ENCODE assay signal across 8 mouse cellular contexts in genomic region chr8:111743792-111744696, GRCm38 (mm10). TPM values are rescaled to one million over a fixed set of nuclear protein-coding genes. Genes with fewer than 3 reads are reported as not detected.
A peak's percentile ranks its signal among the peaks of the same experiment; 100 is the strongest.
DNase-seq lines count a peak whose midpoint lies in the region; ATAC-seq and TF ChIP-seq lines count a peak whose summit lies in the region.

Bcar1 (minus strand) TSS chr8:111743809.

- DNase-seq in CH12.LX (ENCODE audit: extremely low read depth), result no peak
- DNase-seq in adrenal gland, postnatal 4 days (ENCODE audit: low spot score in 2 of 2), result peak; percentile 72 to 82
- peak; percentile 90 for DNase-seq in forebrain, embryonic 10.5 days (ENCODE audit: extremely low spot score, low spot score)
- peak; percentile 85 to 91 for DNase-seq in kidney, postnatal 25 days
- DNase-seq in liver, postnatal 0 days, result peak; percentile 83
- peak; percentile 86 for DNase-seq in ovary, postnatal 14 days (ENCODE audit: low spot score)
- DNase-seq in B cell, adult 2 months, result no peak

- in situ Hi-C loops in CH12.LX (cut with MboI; ENCODE audit: low pct_ligation_motif_present, low pct_unique_long_range_greater_than_20kb, low sequenced_read_pairs), result no loop called here

- H3K36me3 ChIP-seq in CH12.LX (replicated peaks in 1 of 2; ENCODE audit: control insufficient read depth in 1 of 2, insufficient read depth in 1 of 2, low read length in 1 of 2), result no peaks in the 10 kb centered on the region
- H3K36me3 ChIP-seq in forebrain, embryonic 10.5 days (replicated peaks), result peaks cover 10% of the 10 kb centered on the region; the same call in 1 of the 2 replicates
- no peaks in the 10 kb centered on the region for H3K36me3 ChIP-seq in heart, embryonic 15.5 days
- H3K36me3 ChIP-seq in liver, postnatal 0 days (replicated peaks; ENCODE audit: insufficient read depth, low read length), result no peaks in the 10 kb centered on the region

- H3K9me3 ChIP-seq in CH12.LX (replicated peaks; ENCODE audit: low read length), result peaks cover 3% of the 10 kb centered on the region
- no peaks in the 10 kb centered on the region for H3K9me3 ChIP-seq in forebrain, embryonic 10.5 days
- no peaks in the 10 kb centered on the region for H3K9me3 ChIP-seq in heart, embryonic 15.5 days (replicated peaks)
- H3K9me3 ChIP-seq in liver, postnatal 0 days (ENCODE audit: low read length), result no peaks in the 10 kb centered on the region

- H3K79me2 ChIP-seq in CH12.LX (replicated peaks; ENCODE audit: control insufficient read depth, extremely low read depth, insufficient read depth, poor library complexity, severe bottlenecking), result no peaks in the 10 kb centered on the region

- TF ChIP-seq CTCF in CH12.LX (conservative IDR thresholded peaks at IDR 0.05 in 1 of 2, IDR thresholded peaks at IDR 0.05 in 1 of 2; ENCODE audit: low read depth in 2 of 2, low read length in 2 of 2), result no peak
- TF ChIP-seq CTCF in liver, postnatal 0 days (IDR thresholded peaks at IDR 0.05; ENCODE audit: low read depth), result no peak

- peak; percentile 58 for ATAC-seq in heart, embryonic 15.5 days (replicated peaks; ENCODE audit: insufficient number of reproducible peaks, insufficient read depth, low FRiP score, low read depth)
- ATAC-seq in liver, postnatal 0 days, result peak; percentile 56

- peaks cover 0 to 2% of the 10 kb centered on the region in 2 experiments; a peak in 1 of 4 replicates for H3K4me1 ChIP-seq in CH12.LX (ENCODE audit: control insufficient read depth in 1 of 2, insufficient read depth in 2 of 2)
- peaks cover 78% of the 10 kb centered on the region for H3K4me1 ChIP-seq in forebrain, embryonic 10.5 days
- H3K4me1 ChIP-seq in heart, embryonic 15.5 days (replicated peaks), result peaks cover 70% of the 10 kb centered on the region
- peaks cover 45% of the 10 kb centered on the region for H3K4me1 ChIP-seq in liver, postnatal 0 days (ENCODE audit: insufficient read depth)

- WGBS in forebrain, embryonic 10.5 days, result 9% methylated on average over 40 of the region's 40 CpGs
- WGBS in heart, embryonic 15.5 days, result 11% methylated on average over 39 of the region's 40 CpGs
- WGBS in liver, postnatal 0 days (ENCODE audit: insufficient replicate concordance), result 16% methylated on average over 29 of the region's 40 CpGs

- no peak within 1 kb of the TSS for H3K27ac ChIP-seq in CH12.LX (ENCODE audit: insufficient read depth, low read depth)
- H3K27ac ChIP-seq in forebrain, embryonic 10.5 days, result peak within 1 kb of the TSS; percentile 97
- H3K27ac ChIP-seq in heart, embryonic 15.5 days, result peak within 1 kb of the TSS; percentile 87
- H3K27ac ChIP-seq in liver, postnatal 0 days (ENCODE audit: low read depth), result peak within 1 kb of the TSS; percentile 88

- H3K4me2 ChIP-seq in CH12.LX (ENCODE audit: insufficient read depth, low read depth, poor library complexity, severe bottlenecking), result peak within 1 kb of the TSS; percentile 24; the same call in 1 of the 2 replicates
- peak within 1 kb of the TSS; percentile 77 for H3K4me2 ChIP-seq in heart, embryonic 15.5 days
- peak within 1 kb of the TSS; percentile 68 for H3K4me2 ChIP-seq in liver, postnatal 0 days (ENCODE audit: low read depth, low read length)

- H3K9ac ChIP-seq in CH12.LX (ENCODE audit: insufficient read depth, low read depth), result no peak within 1 kb of the TSS
- H3K9ac ChIP-seq in heart, embryonic 15.5 days, result peak within 1 kb of the TSS; percentile 95
- H3K9ac ChIP-seq in liver, postnatal 0 days (replicated peaks), result peak within 1 kb of the TSS; percentile 75

- no peak for TF ChIP-seq RAD21 in CH12.LX (IDR thresholded peaks at IDR 0.05; ENCODE audit: low read depth, low read length)

- dilution Hi-C loops in CH12.LX (cut with MboI; ENCODE audit: extremely low pct_ligation_motif_present, extremely low pct_unique_long_range_greater_than_20kb, low sequenced_read_pairs), result no loop called here

- no peak for TF ChIP-seq POLR2A in CH12.LX (IDR thresholded peaks at IDR 0.05; ENCODE audit: low read depth, low read length)

- TF ChIP-seq EP300 in CH12.LX (IDR thresholded peaks at IDR 0.05; ENCODE audit: low read length), result no peak
- no peak for TF ChIP-seq EP300 in liver, postnatal 0 days (IDR thresholded peaks at IDR 0.05; ENCODE audit: low read depth)

- no peak within 1 kb of the TSS for H3K4me3 ChIP-seq in CH12.LX (replicated peaks in 1 of 3; ENCODE audit: low read depth in 2 of 3, low read length in 2 of 3, poor library complexity in 1 of 3)
- peak within 1 kb of the TSS; percentile 81 for H3K4me3 ChIP-seq in forebrain, embryonic 10.5 days
- peak within 1 kb of the TSS; percentile 87 for H3K4me3 ChIP-seq in heart, embryonic 15.5 days
- peak within 1 kb of the TSS; percentile 59 for H3K4me3 ChIP-seq in liver, postnatal 0 days (ENCODE audit: low read depth, low read length)

- H3K27me3 ChIP-seq in CH12.LX (replicated peaks), result peaks cover 59% of the 10 kb centered on the region
- H3K27me3 ChIP-seq in forebrain, embryonic 10.5 days (ENCODE audit: poor library complexity, severe bottlenecking), result peaks cover 19% of the 10 kb centered on the region
- H3K27me3 ChIP-seq in heart, embryonic 15.5 days, result no peaks in the 10 kb centered on the region
- H3K27me3 ChIP-seq in liver, postnatal 0 days (ENCODE audit: insufficient read depth, low read length), result peaks cover 37% of the 10 kb centered on the region

TF ChIP-seq in CH12.LX, 34 proteins besides CTCF, POLR2A, EP300 and RAD21:
- peak; percentile 74 for TF ChIP-seq NRF1 (IDR thresholded peaks at IDR 0.05; ENCODE audit: low read depth, low read length)
- no peak for TF ChIP-seq NELFE (IDR thresholded peaks at IDR 0.05; ENCODE audit: low read depth, low read length)
- no peak for TF ChIP-seq GABPA (IDR thresholded peaks at IDR 0.05; ENCODE audit: insufficient replicate concordance, low read depth, low read length)

RNA-seq across cellular contexts. Expression of gene Bcar1, which starts in this region (rescaled TPM):
- 1.2 and 2.1 TPM in 2 replicates for total RNA-seq in CH12.LX (2012; rRNA removed)
- 0.74 and 0.97 TPM in 2 replicates for total RNA-seq in CH12.LX (2014; rRNA removed)
- 1.2 and 1.5 TPM in 2 replicates for polyA plus RNA-seq in CH12.LX (2012; ENCODE audit: insufficient read length, low read depth)
- total RNA-seq in adrenal gland, postnatal 4 days (2021), result 10 to 100 TPM; 94.4 to 94.5 TPM
- polyA plus RNA-seq in forebrain, embryonic 10.5 days (2016; fragmentation: Nextera tagmentation; extraction: Ambion mirVana), result 46.6 and 49.9 TPM in 2 replicates
- polyA plus RNA-seq in heart, embryonic 15.5 days (2015; fragmentation: Nextera tagmentation; extraction: Ambion mirVana), result 40.1 and 45.3 TPM in 2 replicates
- polyA plus RNA-seq in liver, postnatal 0 days (2015; fragmentation: Nextera tagmentation; extraction: Ambion mirVana), result 9.9 and 11.6 TPM in 2 replicates

Comparison
In these comparisons a context has a peak if more than half of its experiments do, and no peak if none do; other contexts are left out.
1. RNA of gene Bcar1 (total RNA-seq): 94.4 to 94.5 TPM in adrenal gland, postnatal 4 days; 0.74 to 2.1 TPM in CH12.LX; every median in the first group is over 10 times any median in the second.
2. DNase-seq: peak in adrenal gland, postnatal 4 days (2 of 2), forebrain, embryonic 10.5 days (single experiment), kidney, postnatal 25 days (2 of 2), liver, postnatal 0 days (single experiment) and ovary, postnatal 14 days (single experiment); none in CH12.LX (single experiment) and B cell, adult 2 months (0 of 2).
3. H3K4me2 ChIP-seq: peak in every context shown above with its lines; median percentile 77 in heart, embryonic 15.5 days; 68 in liver, postnatal 0 days; 24 in CH12.LX.
4. H3K4me3 ChIP-seq: peak in forebrain, embryonic 10.5 days (single experiment), heart, embryonic 15.5 days (single experiment) and liver, postnatal 0 days (single experiment); none in CH12.LX (0 of 3).